Mouse (Mus musculus) G1E (cell line): ENCODE data around the gene Paqr8. TPM values are rescaled to one million over a fixed set of nuclear protein-coding genes. Genes with fewer than 3 reads are reported as not detected.

Experiments
- ATAC-seq: 2 replicates; pipeline ENCODE4 v1.8.0; 2016; ENCODE audit warnings: mild to moderate bottlenecking; ENCODE audit not compliant: insufficient number of reproducible peaks, poor library complexity, low FRiP score, severe bottlenecking; ENCODE audit errors: extremely low read depth
- DNase-seq: peaks from one replicate; pipeline ENCODE4 v3.0.0; 2012; ENCODE audit warnings: low spot score
- H3K27me3 ChIP-seq: 2 replicates; pipeline ENCODE4 v1.6.1; 2012; ENCODE audit warnings: mild to moderate bottlenecking, low read length, inconsistent platforms; ENCODE audit not compliant: insufficient read depth
- H3K36me3 ChIP-seq: replicated peaks from 2 replicates; pipeline ENCODE3; 2012; ENCODE audit warnings: mild to moderate bottlenecking, inconsistent platforms
- H3K4me1 ChIP-seq: 2 replicates; pipeline ENCODE4 v1.6.1; 2012; ENCODE audit warnings: low read depth, low read length, inconsistent platforms, mixed read lengths; ENCODE audit not compliant: insufficient read depth
- H3K4me3 ChIP-seq: 2 replicates; pipeline ENCODE4 v1.5.1; 2012; ENCODE audit warnings: low read depth, mild to moderate bottlenecking, inconsistent platforms, low read length, moderate library complexity, mixed read lengths
- H3K9me3 ChIP-seq: replicated peaks from 2 replicates; pipeline ENCODE4 v1.6.1; 2012; ENCODE audit warnings: inconsistent platforms
- CTCF ChIP-seq: IDR thresholded peaks from 2 replicates; pipeline ENCODE4 v1.5.1; 2012; ENCODE audit warnings: low read depth, low read length, inconsistent platforms, mixed read lengths
- GATA1 ChIP-seq: IDR thresholded peaks from 2 replicates; pipeline ENCODE4 v1.6.1; 2012; ENCODE audit warnings: borderline replicate concordance, low read length, inconsistent platforms, mixed read lengths
- GATA2 ChIP-seq: IDR thresholded peaks from 2 replicates; pipeline ENCODE4 v1.6.1; 2012; ENCODE audit warnings: low read depth, low read length, inconsistent platforms, borderline replicate concordance
- POLR2AphosphoS5 ChIP-seq: IDR thresholded peaks from 2 replicates; pipeline ENCODE4 v1.6.1; 2012; ENCODE audit warnings: low read depth, low read length, inconsistent platforms; ENCODE audit not compliant: insufficient replicate concordance
- TAL1 ChIP-seq: conservative IDR thresholded peaks from 2 replicates; pipeline ENCODE4 v1.6.1; 2012; ENCODE audit warnings: low read depth, low read length, inconsistent platforms, mixed read lengths
- polyA plus RNA-seq: library from polyadenylated mRNA; stranded (reverse); fragments of >175 nt; gene quantifications from 2 replicates; pipeline ENCODE4 v1.2.3, GENCODE M21; 2012
- total RNA-seq, 2 experiments: library from RNA; stranded (forward) in 1 of 2; stranded (reverse) in 1 of 2; fragments of 200-1000 nt in 1 of 2; fragments of >200 nt in 1 of 2; fragmentation: Nextera tagmentation in 1 of 2; gene quantifications; 2 replicates each; pipeline ENCODE4 v1.2.3; 2014 to 2017

The Paqr8 gene
- total and polyA plus RNA-seq, 3 experiments: 0.11 to 0.13 TPM; not detected in 1

GRCm38 (mm10) chr1:20974341-20975135 is 84.1 kb downstream of the Paqr8 start:
- DNase-seq: no peak

GRCm38 (mm10) chr1:20980553-20980952 is 90.1 kb downstream of the Paqr8 start:
- Histone ChIP-seq H3K4me1 (peaks cover 6% of the 10 kb centered on the region; the same call in 1 of the 2 replicates), H3K4me3 (no peak overlapping the region), H3K27me3 (peaks cover 10% of the 10 kb centered on the region), H3K9me3 (no peaks in the 10 kb centered on the region), H3K36me3 (no peaks in the 10 kb centered on the region)
- ATAC-seq (no peak), DNase-seq (no peak)
- no peak for TF ChIP-seq TAL1
- TF ChIP-seq GATA2: no peak
- no peak for TF ChIP-seq POLR2AphosphoS5
- no peak for TF ChIP-seq CTCF
- TF ChIP-seq GATA1: no peak

More at GRCm38 (mm10) chr1:20974341-20975135, 84.1 kb downstream of the Paqr8 start:
- TF ChIP-seq CTCF: no peak
- TF ChIP-seq GATA1: no peak
- TF ChIP-seq TAL1: no peak
- TF ChIP-seq POLR2AphosphoS5: no peak
- no peak for TF ChIP-seq GATA2
- no peaks in the 10 kb centered on the region for H3K4me1 ChIP-seq
- no peaks in the 10 kb centered on the region for H3K9me3 ChIP-seq
- H3K4me3 ChIP-seq: no peak overlapping the region
- peaks cover 2% of the 10 kb centered on the region; the same call in 1 of the 2 replicates for H3K27me3 ChIP-seq
- no peak for ATAC-seq
- H3K36me3 ChIP-seq: no peaks in the 10 kb centered on the region

GRCm38 (mm10) chr1:20981764-20982163 is 91.4 kb downstream of the Paqr8 start:
- peaks cover 6% of the 10 kb centered on the region; the same call in 1 of the 2 replicates for H3K4me1 ChIP-seq
- TF ChIP-seq GATA2: no peak
- no peak for DNase-seq
- peaks cover 11% of the 10 kb centered on the region for H3K27me3 ChIP-seq
- H3K4me3 ChIP-seq: no peak overlapping the region
- no peak for ATAC-seq
- no peaks in the 10 kb centered on the region for H3K9me3 ChIP-seq
- no peaks in the 10 kb centered on the region for H3K36me3 ChIP-seq

- ATAC-seq (no peak), DNase-seq (no peak)
- no peaks in the 10 kb centered on the region for H3K9me3 ChIP-seq
- H3K36me3 ChIP-seq: no peaks in the 10 kb centered on the region
- H3K4me3 ChIP-seq: no peak overlapping the region
- peaks cover 6% of the 10 kb centered on the region; the same call in 1 of the 2 replicates for H3K4me1 ChIP-seq
- H3K27me3 ChIP-seq: peaks cover 15% of the 10 kb centered on the region
- TF ChIP-seq GATA1 (no peak), CTCF (no peak), TAL1 (no peak), POLR2AphosphoS5 (no peak), GATA2 (no peak)
Measured at GRCm38 (mm10) chr1:20984103-20984502, 93.7 kb downstream of the Paqr8 start.

- DNase-seq (no peak), ATAC-seq (no peak)
- no peak for TF ChIP-seq GATA1
- H3K36me3 ChIP-seq: no peaks in the 10 kb centered on the region
- peaks cover 15% of the 10 kb centered on the region for H3K27me3 ChIP-seq
- peaks cover 6% of the 10 kb centered on the region; the same call in 1 of the 2 replicates for H3K4me1 ChIP-seq
- no peak overlapping the region for H3K4me3 ChIP-seq
- H3K9me3 ChIP-seq: no peaks in the 10 kb centered on the region
Measured at GRCm38 (mm10) chr1:20984582-20984981, 94.2 kb downstream of the Paqr8 start.

GRCm38 (mm10) chr1:20986378-20987056 is 96.1 kb downstream of the Paqr8 start:
- Histone ChIP-seq H3K4me3 (no peak overlapping the region), H3K4me1 (0 out of 2 replicates have a peak, but pooled peaks cover 2% of the 10 kb centered on the region), H3K36me3 (no peaks in the 10 kb centered on the region), H3K9me3 (no peaks in the 10 kb centered on the region), H3K27me3 (peaks cover 18% of the 10 kb centered on the region)
- DNase-seq (no peak), ATAC-seq (no peak)
- TF ChIP-seq POLR2AphosphoS5 (no peak), GATA1 (no peak), GATA2 (no peak), CTCF (no peak), TAL1 (no peak)

Other genes with a start within 250 kb of the Paqr8 start
- gene Il17a, start 159.7 kb upstream of the Paqr8 start, total RNA-seq (2014; fragmentation: Nextera tagmentation): not detected in 2 replicates
- gene Il17a, start 159.7 kb upstream of the Paqr8 start, total RNA-seq (2017): not detected in 2 replicates
- not detected in 2 replicates for gene Il17a, start 159.7 kb upstream of the Paqr8 start, polyA plus RNA-seq
- not detected in 2 replicates for gene Il17f, start 100.0 kb upstream of the Paqr8 start, total RNA-seq (2014; fragmentation: Nextera tagmentation)
- 0.55 TPM in 1 of 2 replicates, not detected in the other for gene Il17f, start 100.0 kb upstream of the Paqr8 start, total RNA-seq (2017)
- not detected in 2 replicates for gene Il17f, start 100.0 kb upstream of the Paqr8 start, polyA plus RNA-seq
- gene Mcm3, start 70.3 kb upstream of the Paqr8 start, total RNA-seq (2014; fragmentation: Nextera tagmentation): 582 and 680 TPM in 2 replicates
- 325 and 341 TPM in 2 replicates for gene Mcm3, start 70.3 kb upstream of the Paqr8 start, total RNA-seq (2017)
- gene Mcm3, start 70.3 kb upstream of the Paqr8 start, polyA plus RNA-seq: 96.8 and 133 TPM in 2 replicates
- gene Efhc1, start 61.0 kb downstream of the Paqr8 start, total RNA-seq (2014; fragmentation: Nextera tagmentation): not detected in 2 replicates
- not detected in 2 replicates for gene Efhc1, start 61.0 kb downstream of the Paqr8 start, total RNA-seq (2017)
- gene Efhc1, start 61.0 kb downstream of the Paqr8 start, polyA plus RNA-seq: not detected in 2 replicates
- 2.1 and 3.2 TPM in 2 replicates for gene Tram2, start 188.6 kb downstream of the Paqr8 start, total RNA-seq (2014; fragmentation: Nextera tagmentation)
- gene Tram2, start 188.6 kb downstream of the Paqr8 start, total RNA-seq (2017): 0.76 and 0.87 TPM in 2 replicates
- gene Tram2, start 188.6 kb downstream of the Paqr8 start, polyA plus RNA-seq: 0.33 and 0.51 TPM in 2 replicates